Mouse (Mus musculus): ENCODE measurements around the gene Sema6c. TPM values are rescaled to one million over a fixed set of nuclear protein-coding genes. Genes with fewer than 3 reads are reported as not detected.
A peak's percentile ranks its signal among the peaks of the same experiment; 100 is the strongest.

Gene Sema6c
- polyA plus RNA-seq, 1 experiment from 2014 or later: 0.35 TPM

DNA sequence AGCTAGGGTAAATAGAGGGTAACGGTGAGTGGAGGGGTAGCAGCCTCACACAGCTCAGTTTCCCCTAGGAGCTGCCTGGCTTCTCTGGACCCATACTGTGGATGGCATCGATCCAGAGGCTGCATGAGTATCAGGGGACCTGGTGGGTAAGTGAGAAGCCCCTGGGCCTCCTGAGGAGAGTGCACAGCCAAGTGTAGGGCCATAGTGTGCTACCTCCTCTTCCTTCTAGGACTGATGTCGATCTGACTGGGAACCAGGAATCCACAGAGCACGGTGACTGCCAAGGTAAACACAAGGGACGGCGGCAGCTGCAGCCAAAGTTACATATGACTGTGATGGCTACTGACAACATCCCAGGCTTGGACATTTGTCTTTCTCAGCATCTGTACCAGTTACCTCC, 10.8 kb downstream of the Sema6c start:
- no peak for DNase-seq
- WGBS (ENCODE audit: insufficient replicate concordance): 79% methylated on average over 6 of the region's 6 CpGs

DNA sequence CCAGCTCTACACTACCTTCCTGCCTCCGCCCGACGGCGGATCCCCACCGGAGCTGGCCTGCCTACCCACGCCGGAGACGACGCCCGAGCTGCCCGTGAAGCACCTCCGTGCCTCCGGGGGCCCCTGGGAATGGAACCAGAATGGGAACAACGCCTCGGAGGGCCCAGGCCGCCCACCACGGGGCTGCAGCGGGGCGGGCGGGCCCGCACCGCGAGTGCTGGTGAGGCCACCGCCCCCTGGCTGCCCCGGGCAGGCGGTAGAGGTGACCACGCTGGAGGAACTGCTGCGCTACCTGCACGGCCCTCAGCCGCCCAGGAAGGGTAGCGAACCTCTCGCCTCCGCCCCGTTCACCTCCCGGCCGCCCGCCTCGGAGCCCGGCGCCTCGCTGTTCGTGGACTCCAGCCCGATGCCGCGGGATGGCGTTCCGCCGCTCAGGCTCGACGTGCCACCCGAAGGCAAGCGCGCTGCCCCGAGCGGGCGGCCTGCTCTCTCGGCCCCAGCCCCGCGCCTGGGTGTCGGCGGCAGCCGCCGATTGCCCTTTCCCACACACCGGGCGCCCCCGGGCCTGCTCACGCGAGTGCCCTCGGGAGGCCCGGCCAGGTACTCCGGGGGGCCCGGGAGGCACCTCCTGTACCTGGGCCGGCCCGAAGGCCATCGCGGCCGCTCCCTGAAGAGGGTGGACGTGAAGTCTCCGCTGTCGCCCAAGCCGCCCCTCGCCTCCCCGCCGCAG, 12.4 kb downstream of the Sema6c start:
- WGBS (ENCODE audit: insufficient replicate concordance): 16% methylated on average over 84 of the region's 84 CpGs
- no peak for ATAC-seq (ENCODE audit: low read depth)
- Histone ChIP-seq H3K27ac (no peak overlapping the region), H3K9ac (no peak overlapping the region), H3K4me3 (replicated peaks) (peak overlapping the region; percentile 40), H3K36me3 (no peaks in the 10 kb centered on the region), H3K9me3 (replicated peaks) (no peaks in the 10 kb centered on the region), H3K4me2 (peak overlapping the region; percentile 59), H3K27me3 (peaks cover 91% of the 10 kb centered on the region), H3K4me1 (replicated peaks) (peaks cover 11% of the 10 kb centered on the region)
- DNase-seq: no peak

More for the DNA sequence above, 10.8 kb downstream of the Sema6c start:
- no peaks in the 10 kb centered on the region for H3K9me3 ChIP-seq (replicated peaks)
- peaks cover 90% of the 10 kb centered on the region for H3K27me3 ChIP-seq
- H3K36me3 ChIP-seq: no peaks in the 10 kb centered on the region
- H3K4me3 ChIP-seq (replicated peaks): no peak overlapping the region
- H3K27ac ChIP-seq: no peak overlapping the region
- no peak for ATAC-seq (ENCODE audit: low read depth)
- no peak overlapping the region for H3K9ac ChIP-seq
- H3K4me1 ChIP-seq (replicated peaks): peaks cover 11% of the 10 kb centered on the region
- H3K4me2 ChIP-seq: no peak overlapping the region

DNA sequence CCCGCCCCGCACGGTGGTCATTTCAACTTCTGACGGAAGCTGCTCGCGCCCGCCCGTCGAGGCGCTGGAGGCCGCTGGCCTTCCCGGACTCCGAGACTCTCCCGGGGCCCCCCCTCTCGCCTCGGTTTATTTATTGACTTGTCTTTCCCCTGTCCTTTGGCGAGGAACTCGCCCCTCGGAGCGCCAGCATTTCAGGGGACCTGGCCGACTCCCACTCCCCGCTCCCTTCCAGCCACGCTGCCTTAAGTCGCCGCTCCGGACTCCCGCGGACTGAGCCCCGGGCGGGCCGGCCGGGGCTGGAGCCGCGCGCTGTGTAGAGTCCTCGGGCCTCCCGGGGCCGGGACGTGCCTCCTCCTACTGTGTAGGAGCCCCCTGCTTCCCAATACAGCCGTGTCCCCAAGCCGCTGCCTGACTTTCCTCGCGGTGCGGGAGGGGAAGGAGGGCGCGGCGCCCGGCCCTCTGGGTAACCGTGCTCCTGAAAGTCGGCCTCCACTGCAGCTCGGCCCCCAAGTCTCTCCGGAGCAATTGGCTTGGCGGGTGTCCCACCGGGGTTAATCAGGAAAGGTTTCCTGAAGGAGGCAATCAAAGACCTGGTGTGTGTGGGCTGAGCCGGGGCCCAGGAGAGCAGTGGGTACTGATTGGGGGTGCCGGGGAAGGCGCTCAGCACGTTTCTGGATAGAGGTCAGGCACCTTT, 13.1 kb downstream of the Sema6c start:
- ATAC-seq (ENCODE audit: low read depth): 0 out of 2 replicates have a peak, but pooled peaks have one; percentile 4
- Histone ChIP-seq H3K36me3 (no peaks in the 10 kb centered on the region), H3K4me3 (replicated peaks) (peak overlapping the region; percentile 40), H3K27ac (no peak overlapping the region), H3K9me3 (replicated peaks) (no peaks in the 10 kb centered on the region), H3K4me2 (peak overlapping the region; percentile 59), H3K4me1 (replicated peaks) (peaks cover 11% of the 10 kb centered on the region), H3K9ac (peak overlapping the region; percentile 17; the same call in 1 of the 2 replicates), H3K27me3 (peaks cover 84% of the 10 kb centered on the region)
- no peak for DNase-seq
- 6% methylated on average over 58 of the region's 58 CpGs for WGBS (ENCODE audit: insufficient replicate concordance)

DNA sequence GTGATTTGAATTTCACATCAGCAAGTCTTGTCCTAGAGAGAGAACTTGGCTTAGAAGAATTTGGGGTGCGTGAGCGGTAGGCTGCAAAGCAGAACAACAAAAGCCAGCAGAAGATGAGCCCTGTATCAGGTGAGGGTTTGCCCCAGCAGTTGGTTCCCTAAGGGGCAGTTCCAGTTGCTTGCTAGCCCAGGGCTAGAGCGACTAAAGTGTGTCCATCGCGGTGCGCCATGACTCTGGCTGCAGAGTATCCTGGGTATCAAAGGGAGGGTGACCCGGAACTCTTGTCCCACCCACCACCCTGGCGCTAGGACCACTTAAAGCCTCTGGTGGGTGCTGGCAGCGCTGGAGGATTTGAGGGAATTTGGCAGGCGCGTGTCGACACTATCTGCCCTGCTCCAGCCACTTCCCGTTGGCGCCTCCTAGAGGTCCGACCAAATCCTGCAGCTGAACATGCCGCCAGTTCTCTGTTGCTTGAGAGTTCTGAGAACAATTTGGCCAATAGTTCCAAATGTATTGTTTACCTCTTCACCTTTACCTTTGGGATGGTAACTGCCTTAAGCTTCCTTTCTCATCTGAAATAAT, 13.8 kb downstream of the Sema6c start:
- no peak overlapping the region for H3K9ac ChIP-seq
- H3K4me2 ChIP-seq: peak overlapping the region; percentile 59
- WGBS (ENCODE audit: insufficient replicate concordance): 1% methylated on average over 16 of the region's 16 CpGs
- peak overlapping the region; percentile 40 for H3K4me3 ChIP-seq (replicated peaks)
- H3K36me3 ChIP-seq: no peaks in the 10 kb centered on the region
- no peaks in the 10 kb centered on the region for H3K9me3 ChIP-seq (replicated peaks)
- peaks cover 79% of the 10 kb centered on the region for H3K27me3 ChIP-seq
- no peak overlapping the region for H3K27ac ChIP-seq
- DNase-seq: peak; percentile 70
- ATAC-seq (ENCODE audit: low read depth): peak; percentile 22; the same call in 1 of the 2 replicates
- H3K4me1 ChIP-seq (replicated peaks): peaks cover 11% of the 10 kb centered on the region

DNA sequence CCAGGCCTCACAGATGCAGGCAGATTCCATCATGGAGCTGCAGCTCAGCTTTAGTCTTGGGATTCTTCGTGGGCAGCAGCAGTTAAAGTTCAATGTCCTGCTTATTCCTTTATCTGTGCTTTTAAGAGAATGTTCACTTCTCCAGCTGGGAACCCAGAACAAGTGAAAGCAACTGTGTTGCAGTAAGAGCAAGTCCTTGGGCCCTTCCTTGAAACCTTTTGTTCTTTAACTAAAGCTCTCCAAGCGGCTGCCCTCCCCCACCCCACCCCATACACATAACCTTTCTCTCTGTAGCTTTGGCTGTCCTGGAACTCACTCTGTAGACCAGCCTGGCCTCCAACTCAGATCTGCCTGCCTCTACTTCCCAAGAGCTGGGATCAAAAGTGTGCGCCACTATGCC, 16.2 kb downstream of the Sema6c start:
- ATAC-seq (ENCODE audit: low read depth) (no peak), DNase-seq (no peak)
- Histone ChIP-seq H3K27ac (no peak overlapping the region), H3K4me2 (no peak overlapping the region), H3K36me3 (no peaks in the 10 kb centered on the region), H3K9ac (no peak overlapping the region), H3K4me3 (replicated peaks) (no peak overlapping the region), H3K9me3 (replicated peaks) (no peaks in the 10 kb centered on the region), H3K27me3 (peaks cover 55% of the 10 kb centered on the region), H3K4me1 (replicated peaks) (peaks cover 11% of the 10 kb centered on the region)
- 54% methylated on average over 3 of the region's 3 CpGs for WGBS (ENCODE audit: insufficient replicate concordance)

DNA sequence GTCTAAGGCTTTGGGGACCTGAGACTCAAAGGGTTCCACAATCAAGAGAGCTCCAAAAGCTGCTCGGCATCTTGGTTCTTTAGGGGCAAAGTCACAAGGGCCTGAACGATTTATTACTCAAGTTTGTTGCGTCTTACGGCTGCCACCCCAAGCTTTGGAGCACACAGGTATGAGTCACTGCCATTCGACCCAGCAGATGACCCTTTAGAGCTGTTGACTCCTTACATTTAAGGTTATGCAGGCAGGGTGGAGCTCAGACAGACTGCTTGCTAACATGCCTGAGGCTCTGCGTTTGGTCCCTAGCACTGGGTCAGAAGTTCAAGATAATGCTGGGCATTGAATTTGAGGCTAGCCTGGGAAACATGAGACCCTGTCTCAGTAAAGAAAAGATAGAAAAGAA, 17.3 kb downstream of the Sema6c start:
- H3K27me3 ChIP-seq: peaks cover 44% of the 10 kb centered on the region
- no peak overlapping the region for H3K27ac ChIP-seq
- peaks cover 5% of the 10 kb centered on the region for H3K36me3 ChIP-seq
- H3K9ac ChIP-seq: no peak overlapping the region
- no peak overlapping the region for H3K4me2 ChIP-seq
- WGBS (ENCODE audit: insufficient replicate concordance): 68% methylated on average over 6 of the region's 6 CpGs
- ATAC-seq (ENCODE audit: low read depth): no peak
- no peaks in the 10 kb centered on the region for H3K9me3 ChIP-seq (replicated peaks)
- peaks cover 11% of the 10 kb centered on the region for H3K4me1 ChIP-seq (replicated peaks)
- no peak overlapping the region for H3K4me3 ChIP-seq (replicated peaks)
- no peak for DNase-seq

DNA sequence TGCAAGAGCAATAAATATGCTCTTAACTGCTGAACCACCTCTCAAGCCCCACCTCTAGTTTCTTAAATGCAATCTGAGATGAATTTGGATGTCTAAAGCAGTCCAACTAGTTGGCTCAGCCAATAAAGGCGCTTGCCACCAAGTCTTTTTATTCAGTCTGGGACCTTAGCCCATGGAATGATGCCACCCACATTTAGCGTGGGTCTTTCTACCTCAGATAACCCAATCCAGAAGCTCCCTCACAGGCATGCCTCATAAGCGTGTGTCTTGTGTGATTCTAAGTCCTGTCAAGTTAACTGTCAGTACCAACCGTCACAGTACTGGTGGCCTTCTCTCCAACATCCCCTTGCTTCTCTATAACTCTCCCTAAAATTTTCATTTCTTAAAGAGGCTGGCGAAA, 18.7 kb downstream of the Sema6c start:
- Histone ChIP-seq H3K4me1 (replicated peaks) (peaks cover 2% of the 10 kb centered on the region), H3K36me3 (peaks cover 17% of the 10 kb centered on the region), H3K4me2 (no peak overlapping the region), H3K27me3 (peaks cover 31% of the 10 kb centered on the region), H3K9ac (no peak overlapping the region), H3K4me3 (replicated peaks) (no peak overlapping the region), H3K9me3 (replicated peaks) (no peaks in the 10 kb centered on the region), H3K27ac (no peak overlapping the region)
- ATAC-seq (ENCODE audit: low read depth): no peak
- no peak for DNase-seq
- WGBS (ENCODE audit: insufficient replicate concordance): 73% methylated on average over 5 of the region's 5 CpGs

DNA sequence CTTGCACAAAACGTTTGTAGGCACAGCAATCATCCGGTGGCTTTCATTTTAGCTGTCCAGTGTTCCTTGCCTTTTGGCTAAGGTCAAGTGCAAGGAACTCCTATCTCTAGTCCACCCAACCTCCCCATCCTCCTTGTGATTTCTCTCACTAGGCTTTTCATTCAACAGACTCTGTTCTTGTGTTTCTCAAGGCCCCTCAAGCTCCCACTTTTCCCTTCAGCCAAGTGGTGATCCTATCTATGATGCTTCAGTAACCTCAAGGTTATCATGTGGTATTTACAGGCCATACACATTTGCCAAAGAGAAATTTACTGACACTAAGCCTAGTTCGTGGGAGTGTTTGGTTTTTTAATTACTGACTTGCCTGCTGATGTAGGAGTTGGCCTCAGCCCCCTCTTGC, 19.6 kb downstream of the Sema6c start:
- H3K9me3 ChIP-seq (replicated peaks): no peaks in the 10 kb centered on the region
- DNase-seq: no peak
- H3K4me2 ChIP-seq: no peak overlapping the region
- WGBS (ENCODE audit: insufficient replicate concordance): 51% methylated on average over 3 of the region's 3 CpGs
- no peak overlapping the region for H3K4me3 ChIP-seq (replicated peaks)
- peaks cover 27% of the 10 kb centered on the region for H3K36me3 ChIP-seq
- H3K9ac ChIP-seq: no peak overlapping the region
- ATAC-seq (ENCODE audit: low read depth): no peak
- H3K27me3 ChIP-seq: peaks cover 21% of the 10 kb centered on the region
- H3K4me1 ChIP-seq (replicated peaks): no peaks in the 10 kb centered on the region
- H3K27ac ChIP-seq: no peak overlapping the region; the same call in 1 of the 2 replicates

DNA sequence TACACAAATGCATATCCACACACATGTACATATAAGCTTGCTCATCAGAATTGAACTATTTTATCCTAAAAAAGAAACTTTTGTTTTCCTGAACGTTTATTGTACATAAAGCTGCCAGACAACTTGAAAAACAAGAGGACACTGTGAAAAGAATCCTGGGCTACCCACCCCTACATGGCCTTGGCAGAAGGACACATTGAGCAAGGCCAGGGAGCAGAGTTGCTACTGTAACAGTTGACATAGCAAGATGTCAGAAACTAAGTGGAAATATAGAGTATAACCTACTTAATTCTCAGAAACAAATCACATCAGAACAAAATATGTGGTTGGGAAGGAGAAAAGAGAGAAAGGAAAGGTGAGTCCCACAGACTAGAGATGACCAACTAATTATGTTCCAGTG, 21.6 kb downstream of the Sema6c start:
- no peak overlapping the region for H3K4me3 ChIP-seq (replicated peaks)
- no peaks in the 10 kb centered on the region for H3K4me1 ChIP-seq (replicated peaks)
- no peak for DNase-seq
- H3K4me2 ChIP-seq: no peak overlapping the region
- ATAC-seq (ENCODE audit: low read depth): no peak
- peaks cover 45% of the 10 kb centered on the region for H3K36me3 ChIP-seq
- WGBS (ENCODE audit: insufficient replicate concordance): 48% methylated on average over 1 of the region's 1 CpGs
- H3K9me3 ChIP-seq (replicated peaks): no peaks in the 10 kb centered on the region
- H3K27ac ChIP-seq: no peak overlapping the region
- peaks cover 6% of the 10 kb centered on the region; the same call in 1 of the 2 replicates for H3K27me3 ChIP-seq
- no peak overlapping the region for H3K9ac ChIP-seq

DNA sequence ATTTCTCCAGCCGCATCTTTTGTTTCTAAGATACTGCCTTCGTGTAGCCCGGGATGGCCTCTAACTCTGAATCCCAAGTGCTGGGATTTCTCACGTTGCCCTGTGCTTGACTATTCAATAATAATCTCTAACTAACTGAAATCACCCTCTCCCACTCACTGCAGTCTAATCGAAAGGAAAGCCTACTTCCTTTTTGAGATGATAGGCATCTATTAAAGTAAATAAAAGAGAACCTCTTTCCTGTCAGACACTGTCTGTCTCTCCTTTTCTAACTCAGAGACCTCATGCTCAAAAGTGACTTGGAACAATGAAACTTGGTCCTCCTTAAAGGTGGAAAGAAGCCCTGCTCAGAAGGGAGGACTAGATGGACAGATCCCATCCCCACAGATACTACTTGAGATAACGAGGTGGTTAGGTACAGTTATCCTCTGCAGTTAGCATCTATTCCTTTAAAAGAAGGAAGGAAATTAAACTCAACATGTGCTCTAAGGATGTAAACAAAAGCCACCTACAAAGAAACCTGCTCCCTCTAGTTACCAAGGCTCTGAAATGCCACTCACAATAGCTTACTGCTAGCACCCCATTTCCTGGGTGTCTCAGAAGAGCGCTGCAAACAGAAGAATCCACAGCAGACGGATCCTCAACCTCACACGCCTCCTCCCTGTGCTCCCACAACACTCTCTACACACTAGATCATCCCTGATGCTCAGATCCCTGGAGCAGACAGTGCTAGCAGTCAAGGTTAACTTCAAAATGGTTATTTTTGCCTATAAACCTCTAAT, 24.7 kb downstream of the Sema6c start:
- H3K4me1 ChIP-seq (replicated peaks): no peaks in the 10 kb centered on the region
- peaks cover 76% of the 10 kb centered on the region for H3K36me3 ChIP-seq
- H3K27me3 ChIP-seq: no peaks in the 10 kb centered on the region
- ATAC-seq (ENCODE audit: low read depth) (no peak), DNase-seq (no peak)
- H3K9me3 ChIP-seq (replicated peaks): no peaks in the 10 kb centered on the region
- H3K27ac ChIP-seq: no peak overlapping the region
- no peak overlapping the region for H3K4me3 ChIP-seq (replicated peaks)
- H3K4me2 ChIP-seq: no peak overlapping the region
- WGBS (ENCODE audit: insufficient replicate concordance): 80% methylated on average over 9 of the region's 9 CpGs
- no peak overlapping the region for H3K9ac ChIP-seq

DNA sequence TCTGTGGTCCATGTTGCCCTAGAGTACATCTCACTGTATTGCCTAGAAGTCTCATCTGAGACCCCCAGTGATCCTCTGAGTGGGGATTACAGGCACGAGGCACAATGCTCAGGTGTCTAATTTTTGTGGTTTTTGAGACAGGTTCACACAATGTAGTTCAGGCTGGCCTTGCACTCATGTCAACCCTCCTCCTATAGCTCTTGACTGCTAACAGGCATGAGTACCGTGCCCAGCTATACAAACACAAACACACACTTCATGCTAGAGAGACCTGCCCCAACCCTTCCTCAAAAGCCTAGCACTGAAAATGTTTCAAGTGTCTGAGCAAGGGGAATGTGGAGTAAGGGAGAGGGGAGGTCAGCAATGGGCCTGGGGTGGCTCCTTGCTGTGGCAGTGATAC, 25.8 kb downstream of the Sema6c start:
- no peaks in the 10 kb centered on the region for H3K27me3 ChIP-seq
- H3K9me3 ChIP-seq (replicated peaks): no peaks in the 10 kb centered on the region
- no peak overlapping the region for H3K4me2 ChIP-seq
- H3K4me1 ChIP-seq (replicated peaks): no peaks in the 10 kb centered on the region
- H3K4me3 ChIP-seq (replicated peaks): no peak overlapping the region
- H3K9ac ChIP-seq: no peak overlapping the region
- ATAC-seq (ENCODE audit: low read depth) (no peak), DNase-seq (no peak)
- no peak overlapping the region for H3K27ac ChIP-seq
- H3K36me3 ChIP-seq: peaks cover 88% of the 10 kb centered on the region
- WGBS (ENCODE audit: insufficient replicate concordance): 80% methylated on average over 2 of the region's 2 CpGs
